Mouse (Mus musculus): ENCODE results near the gene Ffar2.
A peak's percentile ranks its signal among the peaks of the same experiment; 100 is the strongest.

Ffar2 gene

DNA sequence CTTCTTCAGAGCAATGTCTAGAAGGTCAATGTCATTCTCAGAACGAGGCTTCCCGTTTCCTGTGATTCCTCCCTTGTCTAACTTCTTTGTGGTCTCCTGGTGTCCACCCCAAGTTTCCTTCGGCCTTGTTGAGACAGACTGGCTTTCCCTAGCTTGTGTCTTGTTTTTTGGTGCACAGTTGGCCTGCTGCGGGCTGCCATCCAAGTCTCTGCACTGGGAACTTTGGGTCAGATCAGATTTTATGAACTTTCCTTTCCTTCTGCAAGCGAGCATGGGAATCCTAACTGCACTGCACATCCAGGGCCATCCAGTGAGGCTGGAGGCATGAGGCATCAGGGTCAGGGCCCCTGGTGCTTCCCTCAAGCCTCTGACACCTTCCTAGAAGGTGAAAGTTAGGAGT is 2.0 kb downstream of the Ffar2 start:
- DNase-seq (ENCODE audit: low spot score in 2 of 2): no peak

DNA sequence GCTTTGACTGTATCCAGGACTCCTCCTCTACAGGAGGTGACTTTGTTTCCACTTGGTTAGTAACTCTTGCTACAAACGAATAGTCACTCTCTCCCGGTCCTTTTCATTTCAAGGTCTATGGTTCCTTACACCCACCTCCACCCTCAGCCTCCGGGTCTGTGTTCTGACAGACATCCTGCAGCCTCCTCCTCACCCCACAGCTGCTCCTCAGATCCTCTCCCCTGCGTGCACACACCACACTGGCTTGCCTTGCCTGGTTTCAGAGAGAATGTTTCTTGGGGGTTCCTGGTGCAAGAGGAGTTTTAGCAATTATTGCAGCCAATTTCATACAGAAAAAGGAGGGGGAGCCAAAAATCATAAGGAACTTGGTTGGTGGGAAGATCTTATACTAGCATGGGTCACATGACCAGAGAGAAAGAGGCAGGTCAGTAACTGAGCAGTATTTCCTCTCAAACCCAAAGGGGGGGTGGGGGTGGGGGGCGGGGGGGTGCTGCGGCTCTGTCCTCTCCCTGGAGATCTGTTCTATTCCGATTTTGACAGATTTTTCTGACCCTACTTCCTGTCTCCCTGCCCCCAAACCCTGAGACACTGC is 2.6 kb downstream of the Ffar2 start:
- DNase-seq (ENCODE audit: low spot score in 2 of 2): no peak

DNA sequence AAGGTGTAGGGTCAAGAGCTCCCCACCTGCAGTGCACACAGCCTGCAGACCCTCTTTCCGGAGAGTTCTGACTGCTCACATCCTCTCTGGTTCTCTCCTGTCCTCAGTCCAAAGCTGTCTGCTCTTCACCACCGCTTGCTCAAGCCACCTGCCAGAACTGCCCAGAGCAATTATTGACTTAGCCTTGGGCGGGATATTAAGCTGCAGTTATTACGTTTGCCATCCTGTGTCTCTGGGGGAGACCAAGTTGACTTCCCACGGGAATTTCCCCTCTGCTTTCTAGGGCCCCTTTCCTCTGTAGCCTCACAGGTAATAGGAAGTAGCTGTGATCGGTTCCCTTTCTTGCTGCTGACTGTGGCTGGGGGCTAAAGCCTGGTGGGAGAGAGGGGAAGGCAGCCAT is 3.4 kb downstream of the Ffar2 start:
- DNase-seq (ENCODE audit: low spot score in 2 of 2): no peak

DNA sequence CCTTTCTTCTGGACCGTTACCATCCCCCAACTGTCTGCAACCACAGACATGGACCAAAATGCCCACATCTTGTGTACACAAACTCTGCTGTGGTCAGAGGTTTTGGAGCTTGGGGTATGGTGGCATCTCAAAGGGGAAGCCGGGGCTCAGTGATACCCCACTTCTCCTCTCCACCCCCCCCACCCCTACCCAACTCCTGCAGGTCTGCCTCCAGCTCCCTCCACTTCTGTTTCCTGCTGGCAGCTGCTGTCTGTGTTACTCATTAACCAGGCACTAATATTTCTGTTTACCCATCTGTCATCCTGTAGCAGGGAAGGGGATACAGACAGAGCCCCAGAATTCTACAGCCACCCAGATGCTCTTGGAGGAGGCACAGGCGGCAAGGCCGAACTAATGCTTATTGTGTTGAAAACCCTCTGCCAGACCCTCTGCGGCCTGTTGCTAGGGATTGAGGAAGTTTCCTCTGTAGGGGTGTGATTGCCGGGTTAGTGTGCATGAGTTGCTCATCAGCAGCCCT is 11.2 kb downstream of the Ffar2 start:
- DNase-seq (ENCODE audit: low spot score in 2 of 2): no peak

DNA sequence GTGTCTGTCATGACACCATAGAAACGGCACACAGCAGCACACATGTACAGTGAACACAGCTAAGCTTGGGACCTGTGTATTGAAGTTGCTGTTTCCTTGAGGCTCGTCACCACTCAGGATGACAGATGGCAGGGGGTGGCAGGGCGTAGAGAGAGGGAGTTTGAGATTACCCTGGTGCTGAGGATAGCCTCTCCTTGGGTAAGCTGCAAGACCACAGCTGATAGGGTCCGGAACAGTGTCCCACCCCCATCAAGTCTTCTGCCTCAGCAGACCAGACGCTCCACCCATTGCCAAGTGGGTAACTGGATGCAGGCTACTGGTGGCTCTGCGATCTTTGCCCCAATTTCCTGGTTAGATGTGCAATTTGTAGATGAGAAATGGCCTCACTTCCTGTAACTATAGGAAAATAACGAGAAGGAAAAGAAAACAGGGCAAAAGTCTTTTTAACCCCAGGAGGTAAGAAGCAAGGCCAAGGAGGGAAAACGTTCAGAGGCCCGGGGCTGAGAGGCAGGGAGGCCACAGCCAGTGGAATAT is 11.8 kb downstream of the Ffar2 start:
- no peak for DNase-seq (ENCODE audit: low spot score in 2 of 2)

DNA sequence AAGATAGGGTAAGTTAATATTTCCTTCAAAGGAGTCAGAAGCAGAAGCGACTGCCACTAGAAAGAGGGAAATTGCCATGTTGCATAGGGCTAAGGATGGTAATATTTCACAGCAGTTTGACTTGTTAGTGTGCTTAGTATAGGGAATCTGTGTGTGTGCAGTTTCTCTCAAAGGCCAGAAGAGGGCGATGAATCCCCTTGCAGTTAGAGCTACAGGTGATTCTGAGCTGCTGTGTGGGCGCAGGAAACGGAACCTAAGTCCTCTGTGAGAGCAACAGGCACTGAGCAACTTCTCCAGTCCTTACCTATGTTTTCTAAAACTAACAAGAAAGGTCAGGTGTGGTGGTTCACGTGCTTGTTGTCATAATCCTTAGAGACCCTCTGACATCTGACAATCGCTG is 13.3 kb downstream of the Ffar2 start:
- no peak for DNase-seq (ENCODE audit: low spot score in 2 of 2)

DNA sequence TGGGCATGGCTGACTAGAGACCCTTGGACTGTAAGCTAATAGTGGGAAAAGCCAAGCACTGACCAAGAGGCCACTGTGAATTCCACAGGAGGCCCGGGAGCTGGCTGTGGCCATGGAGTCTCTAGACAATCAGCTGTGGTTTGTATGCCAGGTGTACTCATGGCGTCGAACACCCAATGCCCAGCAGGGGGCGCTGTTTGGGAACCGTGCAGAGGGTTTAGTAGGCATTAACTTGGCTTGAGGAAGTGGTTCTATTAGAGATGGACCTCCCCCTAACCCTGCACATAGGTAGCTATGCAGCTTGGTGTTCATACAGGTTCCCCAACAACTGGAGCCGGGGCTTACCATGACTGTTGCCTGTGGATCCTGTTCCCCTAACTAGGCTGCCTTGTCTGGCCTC is 17.7 kb downstream of the Ffar2 start:
- no peak for DNase-seq (ENCODE audit: low spot score in 2 of 2)

DNA sequence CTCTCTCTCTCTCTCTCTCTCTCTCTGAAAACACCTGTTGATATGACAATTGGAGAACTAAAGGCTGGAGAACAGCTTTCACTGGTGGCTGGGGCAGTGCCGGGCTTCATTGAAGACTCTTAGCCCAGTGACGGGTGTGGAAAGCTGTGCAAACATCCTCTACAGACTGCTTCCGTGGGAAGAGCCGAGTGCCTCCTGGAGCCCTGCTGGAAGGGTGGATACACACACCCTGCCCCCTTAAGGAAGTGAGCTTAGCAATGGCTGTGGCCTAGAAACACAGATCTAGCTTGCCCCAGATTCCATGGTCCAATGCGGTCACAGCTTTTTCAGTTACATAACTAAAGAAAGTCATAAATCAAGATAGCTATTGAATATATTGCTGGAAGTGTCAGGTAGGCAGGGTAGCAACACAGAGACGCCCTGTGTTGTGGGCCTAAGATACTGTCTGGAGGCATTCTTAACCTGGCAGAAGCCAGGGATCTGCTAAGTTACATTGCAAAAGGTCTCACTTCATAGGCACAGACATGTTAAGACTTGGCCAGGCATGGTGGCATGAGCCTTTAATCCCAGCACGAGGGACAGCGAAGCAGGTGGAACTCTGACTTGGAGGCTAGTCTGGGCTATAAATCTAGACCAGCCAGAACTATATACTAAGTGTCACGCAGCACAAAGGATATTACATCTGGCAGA is 19.4 kb downstream of the Ffar2 start:
- DNase-seq (ENCODE audit: low spot score in 2 of 2): no peak

DNA sequence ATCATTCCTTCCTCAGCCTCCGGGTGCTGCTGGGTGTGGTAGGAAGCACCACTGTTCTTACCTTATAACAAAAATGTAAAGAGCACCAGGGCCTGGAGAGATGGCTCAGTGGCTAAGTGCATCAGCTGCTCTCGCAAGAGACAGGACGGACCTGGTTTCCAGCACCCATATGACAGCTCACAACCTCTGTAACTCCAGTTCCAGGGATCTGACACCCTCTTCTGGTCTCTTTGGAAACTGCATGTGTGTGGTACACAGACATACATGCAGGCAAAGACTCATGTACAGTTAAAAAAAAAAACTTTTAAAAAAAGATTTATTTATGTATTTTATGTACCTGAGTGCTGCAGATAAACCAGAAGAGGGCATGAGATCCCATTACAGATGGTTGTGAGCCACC is 20.3 kb downstream of the Ffar2 start:
- no peak for DNase-seq (ENCODE audit: low spot score in 2 of 2)

DNA sequence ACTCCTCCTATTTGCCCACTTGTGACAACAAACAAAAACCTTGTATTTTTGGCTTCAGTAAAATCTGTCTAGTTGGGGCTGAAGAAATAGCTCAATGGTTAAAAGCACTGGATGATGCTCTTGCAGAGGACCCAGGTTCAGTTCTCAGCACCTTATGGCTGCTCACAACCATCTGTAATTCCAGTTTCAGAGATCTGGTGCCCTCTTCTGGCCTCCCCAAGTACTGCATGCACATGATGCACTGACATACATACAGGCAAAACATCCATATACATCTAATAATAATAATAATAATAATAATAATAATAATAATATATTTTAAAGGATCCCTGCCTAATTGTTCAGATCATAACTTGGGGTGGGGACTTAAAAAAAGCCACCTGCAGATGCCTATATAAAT is 22.9 kb downstream of the Ffar2 start:
- no peak for DNase-seq (ENCODE audit: low spot score in 2 of 2)

DNA sequence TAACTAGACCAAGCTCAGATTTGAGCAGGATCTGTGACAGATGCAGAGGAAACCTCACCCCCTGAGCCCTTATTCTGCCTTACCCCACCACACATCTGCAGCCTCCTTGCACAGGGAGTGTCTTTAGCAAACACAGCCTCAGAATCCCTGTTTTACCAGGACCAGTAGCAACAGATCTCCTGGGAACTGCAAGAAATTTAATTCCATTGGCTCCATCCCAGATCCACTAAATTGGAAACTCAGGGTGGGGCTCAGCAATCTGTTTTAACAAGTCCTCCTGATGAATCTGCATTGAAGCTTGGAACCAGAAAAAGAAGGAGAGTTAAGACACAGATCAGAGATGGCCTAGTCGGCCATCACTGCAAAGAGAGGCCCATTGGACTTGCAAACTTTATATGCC is 26.8 kb downstream of the Ffar2 start:
- DNase-seq (ENCODE audit: low spot score in 2 of 2): peak in 1 of 2 experiments; percentile 65

DNA sequence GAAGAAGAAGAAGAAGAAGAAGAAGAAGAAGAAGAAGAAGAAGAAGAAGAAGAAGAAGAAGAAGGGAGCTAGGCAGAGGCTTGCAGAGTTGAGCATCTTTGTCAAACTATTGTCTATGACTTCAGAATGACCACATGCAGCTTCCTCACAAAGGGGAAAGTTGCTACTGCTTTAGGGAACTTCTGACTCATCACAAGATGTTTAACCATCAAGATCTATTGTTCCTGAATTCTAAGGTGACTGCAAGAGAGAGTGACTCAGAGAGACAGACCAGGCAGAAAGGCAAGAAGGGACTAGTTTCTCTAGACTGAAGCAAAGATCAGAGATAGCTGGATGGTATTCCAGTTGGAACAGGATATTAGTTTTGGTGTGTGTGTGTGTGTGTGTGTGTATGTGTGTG is 28.7 kb downstream of the Ffar2 start:
- no peak for DNase-seq (ENCODE audit: low spot score in 2 of 2)

DNA sequence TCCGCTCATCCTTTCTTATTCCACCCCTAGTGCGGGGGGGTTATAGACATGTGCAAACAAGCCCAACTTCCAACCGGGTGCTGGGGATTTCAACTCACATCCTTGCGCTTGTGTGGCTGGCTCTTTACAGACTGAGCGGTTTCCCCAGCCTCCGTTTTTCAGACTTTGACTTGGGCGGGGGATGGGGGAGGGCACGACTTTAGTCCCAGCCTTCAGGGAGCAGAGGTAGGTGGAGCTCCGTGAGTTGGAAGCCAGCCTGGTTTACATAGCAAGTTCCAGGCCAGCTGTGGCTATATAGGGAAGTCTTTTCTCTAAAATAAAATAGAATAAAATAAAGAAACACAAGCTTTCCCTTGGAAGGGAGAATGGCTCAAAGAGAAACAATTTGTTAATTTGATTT is 31.7 kb downstream of the Ffar2 start:
- no peak for DNase-seq (ENCODE audit: low spot score in 2 of 2)

DNA sequence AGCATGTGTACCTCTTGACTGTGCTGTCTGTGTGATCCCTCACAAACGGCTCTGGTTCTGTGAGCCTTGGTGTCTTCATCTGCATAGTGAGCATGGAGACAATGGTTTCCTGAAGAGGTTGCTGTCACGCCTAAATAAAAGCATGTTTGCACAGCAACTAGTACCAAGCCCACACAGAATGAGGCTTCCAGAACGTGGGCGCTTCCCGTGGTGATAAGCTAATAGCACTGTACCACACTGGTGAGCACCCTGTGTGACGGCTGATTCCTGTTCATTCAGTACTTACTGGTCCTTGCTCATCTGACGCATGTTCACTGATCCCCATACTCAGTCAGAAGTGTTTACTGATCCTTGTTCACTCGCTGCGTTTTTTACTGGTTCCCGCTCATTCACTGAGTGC is 33.4 kb downstream of the Ffar2 start:
- no peak for DNase-seq (ENCODE audit: low spot score in 2 of 2)

DNA sequence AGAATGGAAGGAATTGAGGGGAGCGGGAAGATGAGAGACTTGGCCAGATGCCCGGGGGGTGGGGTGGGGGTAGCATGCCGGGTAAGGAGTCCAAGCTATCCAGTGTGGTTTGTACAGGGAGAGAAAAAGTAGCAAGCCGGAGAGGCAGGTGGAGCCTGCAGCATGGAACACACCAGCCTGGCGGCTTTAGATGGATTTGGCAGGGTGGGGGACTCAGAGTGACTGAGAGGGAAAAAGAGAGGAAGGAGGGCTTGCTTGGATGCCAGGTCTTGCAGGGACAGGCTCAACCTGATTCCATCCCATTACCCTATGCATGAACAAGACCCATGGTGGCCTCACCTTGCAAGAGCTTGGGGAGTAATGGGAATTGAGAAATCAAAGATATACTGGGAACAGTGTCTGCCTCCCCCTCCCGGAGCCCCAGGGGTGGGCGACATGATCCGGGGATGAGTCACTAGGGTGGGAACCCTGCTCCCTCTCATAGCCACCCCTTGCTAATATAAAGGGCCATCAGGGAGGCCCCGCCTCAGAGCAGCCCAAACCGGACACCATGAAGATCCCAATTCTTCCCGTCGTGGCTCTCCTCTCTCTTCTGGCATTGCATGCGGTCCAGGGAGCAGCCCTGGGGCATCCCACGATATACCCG is 36.1 kb downstream of the Ffar2 start, which contains the start of gene Krtdap:
Gene Krtdap, plus strand, starts transcription at position 520 of the 646 bp plus-strand sequence.
- no peak for DNase-seq (ENCODE audit: low spot score in 2 of 2)

DNA sequence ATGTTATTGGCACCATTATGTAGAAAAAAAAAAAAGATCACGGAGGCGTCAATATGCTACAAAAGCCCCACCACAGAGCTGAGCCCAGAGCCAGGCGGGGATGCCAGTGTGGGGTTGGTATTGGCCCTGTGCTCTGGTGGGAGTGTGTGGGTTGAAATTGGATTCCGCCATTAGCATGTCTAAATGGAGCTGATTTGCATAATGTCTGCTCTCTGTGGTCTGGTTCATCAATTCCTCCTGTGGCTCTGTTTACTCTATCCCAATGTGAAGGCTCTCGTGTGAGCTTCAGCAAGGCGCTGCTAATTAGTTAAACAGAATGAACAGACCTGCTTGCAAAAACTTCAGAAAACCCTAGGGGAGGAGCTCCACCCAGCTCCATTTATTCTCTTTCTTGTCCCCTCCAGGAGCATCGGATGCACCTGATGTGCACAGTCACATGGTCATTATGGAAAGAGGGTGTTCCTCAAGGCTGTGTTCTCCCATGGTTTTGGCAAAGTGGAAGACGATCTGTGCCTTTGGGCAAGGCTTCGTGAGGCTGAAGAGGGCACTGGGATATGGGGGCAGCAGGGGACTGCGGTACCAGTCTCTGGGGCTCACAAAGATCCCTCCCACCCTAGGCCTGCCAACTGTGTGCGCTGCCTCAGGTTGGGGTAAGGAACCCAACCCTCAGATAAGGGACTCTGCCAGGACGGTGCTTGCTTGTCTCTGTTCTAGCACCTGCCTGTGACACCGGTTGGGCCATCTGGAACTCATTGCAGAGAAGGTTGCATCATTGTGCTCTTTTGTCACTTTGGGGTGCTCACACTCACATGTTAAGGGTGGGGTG is 37.6 kb downstream of the Ffar2 start:
- no peak for DNase-seq (ENCODE audit: low spot score in 2 of 2)

DNA sequence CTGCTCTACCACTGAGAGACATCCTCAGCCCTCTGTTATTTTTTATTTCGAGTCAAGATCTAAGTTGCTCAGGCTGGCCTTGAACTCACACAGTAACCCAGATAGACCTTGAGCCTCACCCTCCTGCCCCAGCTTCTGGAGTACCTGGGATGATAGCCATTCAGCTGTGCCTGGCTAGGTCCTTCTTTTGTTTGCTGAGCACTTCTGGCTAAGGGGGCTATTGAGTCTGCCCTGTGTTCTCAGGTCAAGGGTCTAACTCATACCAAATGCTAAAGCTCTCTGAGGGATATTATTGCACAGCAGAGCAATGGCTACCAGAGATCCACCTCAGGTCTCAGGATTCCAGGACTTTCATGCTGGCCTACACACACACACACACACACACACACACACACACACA is 38.4 kb downstream of the Ffar2 start:
- DNase-seq (ENCODE audit: low spot score in 2 of 2): no peak

DNA sequence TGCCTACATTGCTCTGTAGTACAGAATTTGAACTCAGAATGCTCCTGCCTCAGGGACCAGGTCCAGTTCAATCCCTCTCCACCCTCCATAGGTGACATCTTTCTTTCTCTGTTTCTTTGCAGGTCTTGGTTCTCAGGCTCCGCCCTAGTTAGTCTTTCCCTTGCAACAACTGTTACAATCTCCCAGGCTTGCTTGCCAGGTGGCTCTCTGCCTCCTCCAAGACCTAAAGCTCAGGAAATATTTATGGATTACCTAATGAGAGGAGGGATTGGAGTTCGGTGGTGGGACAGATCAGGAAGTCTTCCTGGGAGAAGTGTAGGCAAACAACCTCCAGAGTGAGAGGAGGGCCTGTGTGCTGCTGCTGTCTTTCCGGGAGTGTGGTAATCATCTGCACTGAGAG is 40.9 kb downstream of the Ffar2 start:
- DNase-seq (ENCODE audit: low spot score in 2 of 2): no peak

DNA sequence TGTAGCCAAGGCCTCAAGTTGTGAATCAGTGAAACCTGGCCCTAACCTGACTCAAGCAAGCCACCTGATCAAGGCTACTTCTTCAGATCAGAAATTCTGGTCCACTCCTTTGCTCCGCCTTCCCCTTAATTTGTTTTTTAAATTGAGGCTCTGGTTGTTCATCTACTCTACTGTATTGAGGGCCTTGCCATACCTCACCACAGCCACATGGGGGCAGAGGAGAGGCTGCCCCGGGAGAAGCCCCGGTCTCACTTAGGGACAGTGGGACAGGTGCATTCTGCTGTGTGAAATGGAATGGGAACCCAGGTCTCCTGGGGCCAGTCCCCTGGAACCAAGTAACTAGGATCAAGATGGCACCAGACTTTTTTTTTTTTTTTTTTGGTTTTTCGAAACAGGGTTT is 41.8 kb downstream of the Ffar2 start:
- no peak for DNase-seq (ENCODE audit: low spot score in 2 of 2)

DNA sequence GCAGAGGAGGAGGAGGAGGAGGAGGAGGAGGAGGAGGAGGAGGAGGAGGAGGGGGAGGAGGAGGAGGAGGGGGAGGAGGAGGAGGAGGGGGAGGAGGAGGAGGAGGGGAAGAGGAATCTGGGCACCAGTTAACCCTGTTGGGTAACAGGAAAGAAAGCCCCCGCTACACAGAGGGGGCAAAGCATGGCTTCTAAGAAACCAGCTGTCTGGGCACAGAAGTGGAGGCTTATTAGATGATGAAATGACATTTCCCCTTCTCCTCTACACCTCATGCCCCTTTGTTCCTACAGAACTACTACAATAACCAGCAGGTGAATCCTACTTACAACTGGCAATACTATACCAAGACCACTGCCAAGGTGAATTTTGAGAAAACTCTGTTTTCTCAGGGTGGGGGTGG is 45.7 kb downstream of the Ffar2 start:
- no peak for DNase-seq (ENCODE audit: low spot score in 2 of 2)

DNA sequence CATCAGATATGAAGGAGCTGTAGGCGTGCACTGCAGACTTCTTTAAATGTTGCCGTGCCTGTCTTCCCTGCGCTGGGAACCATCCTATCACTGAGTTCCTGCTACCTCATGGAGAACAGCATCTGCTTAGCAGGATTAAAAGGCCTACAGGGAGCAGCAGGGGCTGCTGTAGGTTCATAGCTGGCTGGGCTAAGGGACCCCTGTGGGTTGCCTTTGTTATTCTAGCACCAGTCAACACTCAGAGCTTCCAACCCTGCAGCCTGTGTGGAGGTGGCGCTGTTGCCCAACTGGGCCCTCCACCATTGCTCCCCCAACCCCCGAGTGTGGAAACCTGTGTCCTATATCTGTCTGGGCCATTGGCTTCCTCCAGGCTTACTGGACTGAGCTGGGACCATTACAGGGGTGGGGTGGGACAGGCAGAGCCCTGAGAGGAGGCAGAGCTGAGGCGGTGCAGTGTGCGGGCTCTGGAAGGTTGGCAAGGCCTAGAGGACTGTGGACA is 46.4 kb downstream of the Ffar2 start:
- no peak for DNase-seq (ENCODE audit: low spot score in 2 of 2)

DNA sequence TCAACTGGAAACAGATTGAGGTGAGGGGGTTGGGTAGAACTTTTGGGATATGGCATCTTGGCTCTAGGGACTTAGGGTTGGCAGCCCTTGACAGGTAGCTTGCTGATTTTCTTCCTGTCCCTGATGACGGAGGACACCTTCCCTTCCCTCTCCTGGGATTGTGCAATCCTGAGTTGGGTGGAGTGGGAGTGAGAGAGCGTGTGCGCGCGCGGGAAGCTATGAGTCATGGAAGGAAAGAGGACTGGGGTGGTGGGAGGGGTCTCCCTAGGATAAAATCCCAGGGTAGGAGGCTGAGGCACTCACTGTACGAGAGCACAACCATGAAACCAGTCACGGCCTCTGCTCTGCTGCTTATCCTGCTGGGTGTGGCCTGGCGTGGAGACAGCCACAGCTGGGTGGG is 47.5 kb downstream of the Ffar2 start:
- no peak for DNase-seq (ENCODE audit: low spot score in 2 of 2)
